Mouse (Mus musculus) bone marrow, adult 2 months (tissue): ENCODE data around the gene Asap3.

Experiments used
- CTCF ChIP-seq: fragments of 200-500 bp; IDR thresholded peaks from 2 replicates; pipeline ENCODE4 v1.5.1; 2011; ENCODE audit warnings: low read length, control low read depth; ENCODE audit not compliant: control insufficient read depth, insufficient read depth
- POLR2A ChIP-seq: fragments of 200-500 bp; IDR thresholded peaks from 2 replicates; pipeline ENCODE4 v1.6.1; 2011; ENCODE audit warnings: low read depth, mild to moderate bottlenecking, control low read depth, low read length, borderline replicate concordance; ENCODE audit not compliant: control insufficient read depth

DNA sequence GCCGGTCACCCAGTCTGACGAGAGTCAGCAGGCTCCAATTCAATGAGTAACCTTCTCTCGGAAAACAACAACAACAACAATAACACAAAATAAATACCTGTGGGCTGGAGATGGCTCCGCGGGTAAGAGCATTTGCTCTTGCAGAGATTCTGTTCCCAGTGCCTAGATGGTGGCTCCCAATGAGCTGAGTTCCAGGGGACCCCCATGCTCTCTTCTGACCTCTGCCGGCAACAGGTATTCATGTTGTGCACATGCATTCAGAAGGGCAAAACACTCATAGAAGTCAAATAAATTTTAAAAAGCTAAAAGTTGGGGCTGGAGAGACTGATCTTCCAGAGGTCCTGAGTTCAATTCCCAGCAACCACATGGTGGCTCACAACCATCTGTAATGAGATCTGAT lies 47.7 kb upstream of the Asap3 start:
- TF ChIP-seq CTCF (no peak), POLR2A (no peak)
